Mouse (Mus musculus): ENCODE data around the gene Numbl.

The Numbl gene

DNA sequence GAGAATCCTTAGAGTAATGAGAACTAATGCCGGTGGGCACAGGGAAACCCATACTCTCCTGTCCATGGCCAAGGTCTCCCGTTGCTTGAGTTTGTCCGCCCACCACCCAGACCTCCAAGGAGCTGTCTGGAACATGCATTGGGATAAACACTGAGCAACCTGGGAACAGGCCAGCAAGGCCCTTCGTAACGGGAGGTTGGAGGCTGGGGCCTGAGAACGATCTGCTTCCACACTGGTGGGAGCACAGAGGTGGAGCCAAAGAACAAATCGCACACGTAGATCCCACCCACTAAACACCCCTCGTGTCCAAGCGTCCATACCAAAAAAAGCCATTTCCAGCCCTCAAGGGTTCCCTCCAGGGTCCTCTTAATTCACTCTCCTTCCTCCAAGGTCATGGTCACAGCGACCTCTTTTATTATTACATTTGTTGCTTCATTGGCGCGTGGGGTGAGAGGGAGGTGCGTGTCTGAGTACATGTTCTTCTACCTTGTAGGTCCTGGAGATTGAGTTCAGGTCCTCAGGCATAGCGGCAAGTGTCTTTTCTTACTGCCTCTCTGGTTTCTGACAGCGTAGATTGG is 39.9 kb downstream of the Numbl start:
- DNase-seq = no peak

DNA sequence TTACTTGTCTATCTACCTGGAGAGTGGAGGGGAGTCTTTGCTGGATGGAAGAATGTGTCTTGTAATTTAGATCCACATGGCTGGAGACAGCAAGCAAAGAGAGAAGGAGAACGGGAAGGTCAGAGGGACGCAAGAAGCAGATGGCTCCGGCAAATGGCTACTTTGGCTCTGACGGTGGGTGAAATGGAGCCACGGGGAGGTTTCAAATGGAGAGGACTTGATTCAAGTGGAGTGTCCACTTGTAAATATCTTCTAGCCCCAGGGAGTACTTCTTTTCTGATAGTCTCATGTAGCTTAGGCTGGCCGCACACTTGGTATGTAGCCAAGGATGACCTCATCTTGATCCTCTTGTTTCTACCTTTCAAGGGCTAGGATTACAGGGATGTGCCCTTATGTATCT is 40.6 kb downstream of the Numbl start:
- no peak for DNase-seq

DNA sequence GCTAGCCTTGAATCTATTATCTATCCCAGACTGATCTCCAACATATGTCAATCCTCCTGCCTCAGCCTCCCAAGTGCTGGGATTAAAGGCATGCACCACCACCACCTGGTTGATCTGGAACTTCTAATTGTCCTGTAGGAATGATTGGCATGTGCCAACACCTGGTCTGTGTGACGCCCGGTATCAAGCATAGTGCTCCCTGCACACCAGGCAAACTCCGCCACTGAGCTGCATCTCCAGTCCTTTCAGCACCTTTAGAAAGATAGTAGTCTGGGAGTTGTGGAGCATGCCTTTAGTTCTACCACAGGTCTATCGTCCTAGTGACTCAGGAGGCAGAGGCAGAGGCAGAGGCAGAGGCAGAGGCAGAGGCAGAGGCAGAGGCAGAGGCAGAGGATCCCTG is 42.1 kb downstream of the Numbl start:
- DNase-seq = no peak

DNA sequence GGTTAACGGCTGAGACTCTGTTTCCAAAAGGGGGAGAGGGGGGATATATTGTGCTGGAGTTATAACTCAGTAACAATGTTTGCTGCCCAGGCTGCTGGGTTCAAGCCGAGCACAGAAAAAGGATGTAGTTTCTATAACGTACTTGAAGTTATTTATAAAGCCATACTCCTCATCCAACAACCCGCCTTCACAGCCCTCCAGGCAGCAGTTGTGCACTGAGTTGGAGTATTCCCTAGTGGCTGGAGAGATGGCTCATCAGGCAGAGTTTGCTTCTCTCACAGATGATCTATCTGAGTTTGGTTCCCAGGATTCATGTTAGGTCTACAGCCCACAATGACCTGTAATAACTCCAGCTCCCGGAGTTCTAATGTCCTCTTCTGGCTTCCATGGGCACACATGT is 42.6 kb downstream of the Numbl start:
- no peak for DNase-seq

DNA sequence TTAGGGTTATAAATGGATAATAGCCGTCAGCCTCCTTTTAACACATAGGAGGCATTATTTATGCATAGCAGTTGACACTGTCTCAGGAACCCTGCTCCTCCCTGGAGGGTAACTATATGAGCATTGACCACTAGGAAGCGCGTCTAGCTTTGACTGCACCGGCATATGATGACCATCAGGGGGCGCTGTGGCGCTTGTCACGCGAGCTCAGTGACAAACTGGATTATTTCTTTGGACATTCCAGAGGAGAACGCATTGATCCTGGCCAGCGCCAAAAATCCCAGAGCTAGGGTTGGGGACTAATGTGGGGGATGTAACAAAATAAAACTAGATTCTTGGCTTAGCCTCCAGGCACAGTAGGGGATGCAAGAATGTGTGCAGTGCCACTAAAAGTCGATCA is 43.9 kb downstream of the Numbl start:
- DNase-seq = peak; percentile 86

DNA sequence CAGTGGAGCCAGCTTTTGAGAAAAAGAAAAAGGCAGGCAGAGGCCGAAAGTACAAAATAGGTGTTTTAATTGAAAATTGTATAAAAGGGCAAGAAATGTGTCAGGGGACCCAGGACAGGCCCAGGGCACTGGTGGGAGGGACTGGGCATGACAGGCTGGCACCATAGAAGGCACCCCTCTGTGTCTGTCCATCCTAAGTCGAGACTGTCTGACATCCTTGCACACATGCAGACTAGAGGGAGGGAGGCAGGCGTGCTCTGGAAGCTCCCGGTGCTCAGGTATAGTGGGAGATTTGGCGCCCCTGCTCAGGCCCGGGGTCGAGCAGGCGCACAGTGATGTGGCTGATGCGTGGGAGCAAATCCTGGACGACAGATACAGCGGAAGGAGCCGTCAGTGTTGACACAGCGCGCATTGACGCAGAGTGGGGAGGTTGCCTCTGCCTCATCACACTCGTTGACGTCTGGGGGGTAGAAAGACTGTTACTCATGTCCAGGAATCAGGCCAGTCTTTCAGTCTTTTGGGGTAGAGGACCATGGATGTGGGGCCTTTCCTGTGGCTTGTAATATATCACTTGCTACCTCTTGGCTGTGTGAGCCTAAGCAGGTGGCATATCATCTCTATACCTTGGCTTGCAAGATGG is 47.0 kb downstream of the Numbl start:
- DNase-seq = no peak

DNA sequence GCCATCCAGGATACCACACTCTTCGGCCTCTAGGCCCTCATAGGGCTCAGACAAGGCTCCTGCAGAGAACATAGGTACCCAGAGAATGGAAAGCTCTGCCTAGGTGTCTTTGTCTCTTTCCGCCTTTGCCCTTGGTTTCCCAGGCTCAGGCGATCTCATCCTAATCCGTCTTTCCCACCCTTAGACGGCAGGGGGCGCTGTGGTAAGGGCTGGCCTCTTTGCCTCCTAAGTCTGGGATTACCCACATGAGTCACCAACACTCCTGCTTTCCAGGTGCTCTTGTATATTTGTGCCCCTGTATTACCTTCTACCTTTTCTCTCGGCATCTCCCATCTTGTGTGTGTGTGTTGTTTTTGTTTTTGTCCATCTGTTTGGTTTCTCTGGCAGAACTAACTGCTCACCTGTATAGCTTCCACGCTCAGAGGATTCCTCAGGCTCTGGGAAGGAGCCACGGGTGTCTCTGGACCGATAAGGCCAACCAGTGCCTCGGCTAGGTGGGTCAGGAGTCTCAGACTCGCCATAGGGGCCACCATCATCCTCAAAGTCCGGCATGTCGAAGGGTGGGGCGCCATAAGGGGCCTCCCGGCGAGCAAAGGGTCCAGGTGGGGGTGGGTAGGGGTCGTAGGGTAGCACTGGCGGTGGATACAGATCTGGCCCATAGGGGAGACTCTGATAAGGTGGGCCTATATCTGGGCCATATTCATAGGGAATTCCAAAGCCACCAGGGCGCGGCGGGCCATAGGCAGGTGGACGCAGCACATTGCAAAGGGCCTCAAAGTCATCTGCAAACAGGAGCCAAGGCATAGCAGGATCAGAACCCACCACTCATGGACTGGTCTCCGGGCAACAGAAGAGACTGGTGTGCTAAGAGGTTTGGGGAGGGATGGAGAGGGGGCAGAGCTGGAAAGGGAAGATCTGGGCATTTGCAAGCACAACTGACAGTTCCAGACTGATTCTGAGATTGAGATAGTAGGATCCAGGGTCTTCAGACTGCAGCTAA is 48.2 kb downstream of the Numbl start:
- DNase-seq = peak; percentile 62

DNA sequence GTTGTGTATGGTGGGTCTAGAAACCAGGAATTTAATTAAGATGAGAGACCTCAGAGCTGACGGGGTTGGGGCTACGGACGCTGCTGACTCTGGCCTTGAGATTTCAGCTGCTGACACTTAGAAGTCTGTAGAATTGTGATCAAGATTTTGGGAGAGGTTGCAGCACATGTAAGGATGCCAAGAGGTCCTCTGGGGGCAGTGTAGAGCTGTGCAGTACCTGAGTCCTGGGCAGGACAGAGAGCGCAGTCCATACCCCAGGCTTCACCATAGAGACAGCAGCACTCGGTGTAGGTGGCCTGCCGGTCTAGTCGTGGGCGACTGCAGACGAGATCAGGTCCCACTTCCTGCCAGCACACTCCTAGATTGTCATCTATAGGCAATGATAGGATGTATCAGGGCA is 49.3 kb downstream of the Numbl start:
- DNase-seq = no peak

DNA sequence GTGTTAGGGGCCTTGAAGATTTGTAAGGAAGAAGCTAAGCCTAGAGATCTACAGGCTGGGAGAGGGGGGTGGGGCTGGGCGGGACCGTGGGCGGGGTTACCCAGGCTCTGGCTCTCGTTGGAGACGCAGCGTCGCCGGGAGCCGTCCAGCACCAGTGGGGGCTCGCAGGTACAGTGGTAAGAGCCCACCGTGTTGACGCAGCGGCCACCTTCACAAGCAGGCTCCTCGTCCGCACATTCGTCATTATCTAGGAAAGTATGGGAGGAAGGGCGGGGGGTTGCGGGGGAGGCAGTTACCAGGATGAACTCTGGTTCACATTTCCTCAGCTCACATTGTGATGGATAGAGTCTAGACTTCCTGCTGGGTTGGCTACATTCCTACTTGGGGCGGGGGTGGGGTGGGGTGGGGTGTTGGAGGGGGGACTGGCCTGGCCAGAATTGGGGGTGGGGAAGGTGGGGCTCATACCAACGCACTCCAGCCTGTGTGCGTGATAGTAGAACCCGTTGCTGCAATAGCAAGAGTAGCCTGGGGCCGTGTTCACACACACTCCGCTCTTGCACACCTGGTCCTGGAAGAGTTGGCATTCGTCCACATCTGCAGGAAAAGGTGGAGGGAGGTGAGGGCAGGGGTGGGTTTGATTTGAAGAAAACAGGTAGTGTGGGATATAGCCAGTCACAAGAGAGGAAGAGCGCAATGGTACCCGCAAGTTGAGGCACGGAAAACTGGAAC is 50.8 kb downstream of the Numbl start:
- no peak for DNase-seq

DNA sequence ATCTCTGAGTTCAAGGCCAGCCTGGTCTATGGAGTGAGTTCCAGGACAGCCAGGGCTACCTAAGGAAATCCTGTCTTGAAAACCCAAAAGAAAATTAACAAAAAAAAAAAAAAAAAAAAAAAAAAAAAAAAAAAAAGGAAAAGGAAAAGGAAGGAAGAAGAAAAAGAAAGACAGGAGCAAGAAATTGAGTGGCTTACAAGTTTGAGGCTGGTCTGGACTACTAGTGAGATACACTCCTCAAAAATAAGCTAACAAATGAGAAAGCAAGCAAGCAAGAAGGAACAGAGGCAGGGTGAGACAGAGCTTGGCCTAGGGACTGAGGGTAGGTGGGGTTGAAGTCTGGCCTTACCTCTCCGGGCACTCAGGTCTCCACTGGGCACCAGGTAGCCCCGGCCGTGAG is 51.6 kb downstream of the Numbl start:
- DNase-seq = no peak

DNA sequence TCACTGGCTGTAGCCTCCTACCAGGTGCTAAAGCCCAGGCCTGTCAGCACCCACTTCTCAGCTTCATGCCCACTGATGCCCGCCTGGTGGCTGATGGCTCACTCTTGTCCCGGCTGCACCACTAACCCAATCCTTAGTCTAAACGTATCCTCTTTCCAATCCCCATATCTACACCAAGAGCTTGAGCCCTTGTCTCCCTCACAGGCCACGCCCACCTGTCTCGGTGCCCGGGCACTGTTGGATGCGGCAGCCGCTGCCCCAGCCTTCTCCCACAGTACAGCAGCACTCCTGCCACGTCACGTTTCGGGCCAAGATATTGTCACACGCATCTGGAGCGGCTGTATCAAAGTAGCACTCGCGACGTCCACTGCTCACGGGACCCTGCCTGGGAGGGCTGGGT is 52.1 kb downstream of the Numbl start:
- DNase-seq = peak; percentile 53

DNA sequence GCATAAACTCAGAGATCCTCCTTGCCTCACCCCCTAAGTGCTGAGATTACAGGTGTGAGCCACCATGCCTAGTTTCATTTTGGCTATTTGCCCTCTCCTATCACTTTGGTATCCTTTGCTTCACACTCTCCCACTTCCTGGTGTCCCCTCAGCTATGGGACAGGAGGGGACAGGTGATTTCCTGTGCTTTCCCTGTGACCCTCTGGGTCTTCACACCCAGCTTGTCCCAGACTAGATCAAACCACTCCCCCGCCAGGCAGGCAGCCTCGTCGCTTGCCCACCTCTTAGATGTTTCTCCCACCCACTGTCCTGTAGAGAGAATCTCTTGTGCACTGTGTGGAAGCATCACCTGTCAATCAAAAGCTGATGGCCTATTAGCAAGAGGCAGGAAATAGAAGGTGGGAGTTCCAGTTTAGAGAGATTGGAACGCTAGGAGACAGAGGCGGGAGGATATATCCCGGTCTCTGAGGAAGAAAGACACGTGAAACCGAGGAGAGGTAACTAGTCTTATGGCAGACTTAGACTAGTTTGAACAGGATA is 52.8 kb downstream of the Numbl start:
- DNase-seq = no peak

DNA sequence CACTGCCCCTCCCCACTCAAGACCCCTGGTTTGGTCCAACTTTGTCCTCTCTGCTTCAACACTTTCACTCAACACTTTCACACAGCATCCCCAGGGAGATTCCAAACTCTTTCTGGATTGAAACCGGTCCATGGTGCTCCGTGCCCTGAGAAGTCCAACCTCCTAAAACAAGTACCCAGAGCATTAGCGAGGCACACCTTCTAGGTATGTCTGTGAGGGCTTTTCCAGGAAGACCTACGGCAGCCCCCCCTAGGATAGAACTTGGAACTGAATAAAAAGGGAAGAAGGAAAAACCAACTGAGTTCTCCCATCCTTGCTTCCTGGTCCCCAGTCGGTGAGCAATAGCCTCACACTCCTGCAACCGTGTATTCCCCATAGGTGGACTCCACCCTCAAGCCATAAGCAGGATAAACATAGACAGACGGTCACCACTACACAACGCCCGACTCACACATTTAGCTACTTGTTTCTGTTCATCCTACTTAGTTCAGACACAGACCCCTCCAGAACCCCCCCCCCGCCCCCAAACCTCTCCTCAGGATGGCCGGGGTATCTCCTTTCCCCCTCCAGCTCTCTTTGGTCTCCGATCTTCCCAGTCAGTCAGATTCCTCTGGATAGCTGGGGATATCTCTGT is 53.5 kb downstream of the Numbl start:
- DNase-seq = no peak

DNA sequence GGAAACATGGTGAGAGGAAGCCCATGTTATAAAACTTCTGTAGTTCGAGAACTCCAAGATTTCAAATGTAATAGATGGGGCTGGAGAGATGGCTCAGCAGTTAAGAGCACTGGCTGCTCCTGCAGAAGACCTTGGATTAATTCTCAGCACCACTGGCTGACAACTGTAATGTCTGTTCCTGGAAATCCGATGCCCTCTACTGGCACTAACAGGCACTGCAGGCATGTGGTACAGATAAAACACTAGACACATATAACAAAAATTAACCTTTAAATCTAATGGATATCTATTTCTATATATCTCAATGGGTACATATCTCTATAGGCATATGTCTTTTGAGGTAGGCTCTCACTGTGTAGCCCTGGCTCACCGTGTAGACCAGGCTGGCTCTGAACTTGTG is 56.2 kb downstream of the Numbl start:
- DNase-seq = no peak

DNA sequence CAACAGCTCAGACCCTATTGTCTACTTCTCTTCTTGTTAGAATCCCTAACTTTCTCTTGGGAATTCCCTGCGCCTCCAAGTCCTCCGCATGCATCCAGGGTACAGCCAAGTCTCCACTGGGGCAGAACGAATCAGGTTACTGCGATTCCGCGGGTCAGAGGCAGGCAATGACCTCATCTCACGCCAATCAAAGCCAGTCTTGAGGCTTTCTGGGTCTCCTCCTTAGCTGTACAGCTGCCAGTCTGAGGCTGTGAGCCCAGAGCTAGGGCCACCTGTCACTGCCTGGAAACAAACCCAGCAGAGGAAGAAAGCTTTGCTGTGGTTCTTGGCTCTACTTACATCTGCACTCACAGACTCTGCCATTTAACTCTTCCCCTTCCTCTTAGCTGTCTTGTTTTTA is 57.7 kb downstream of the Numbl start:
- DNase-seq = no peak

DNA sequence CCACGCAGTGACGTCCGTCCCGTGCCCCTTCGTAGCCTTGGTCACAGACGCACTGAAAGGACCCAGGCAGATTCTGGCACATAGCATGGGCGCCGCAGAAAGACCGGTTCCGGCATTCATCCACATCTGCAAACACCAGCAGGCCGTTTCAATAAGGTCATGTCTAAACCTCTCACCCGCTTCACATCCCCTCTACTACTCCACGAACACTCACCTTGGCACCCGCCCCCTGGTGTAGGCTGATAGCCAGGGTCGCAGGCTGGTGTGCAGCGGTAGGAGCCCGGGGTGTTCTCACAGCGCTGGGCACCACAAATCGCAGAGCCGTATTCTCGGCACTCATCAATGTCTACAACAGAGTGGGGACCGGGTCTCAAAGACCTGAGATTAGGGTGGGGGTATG is 61.2 kb downstream of the Numbl start:
- DNase-seq = no peak

DNA sequence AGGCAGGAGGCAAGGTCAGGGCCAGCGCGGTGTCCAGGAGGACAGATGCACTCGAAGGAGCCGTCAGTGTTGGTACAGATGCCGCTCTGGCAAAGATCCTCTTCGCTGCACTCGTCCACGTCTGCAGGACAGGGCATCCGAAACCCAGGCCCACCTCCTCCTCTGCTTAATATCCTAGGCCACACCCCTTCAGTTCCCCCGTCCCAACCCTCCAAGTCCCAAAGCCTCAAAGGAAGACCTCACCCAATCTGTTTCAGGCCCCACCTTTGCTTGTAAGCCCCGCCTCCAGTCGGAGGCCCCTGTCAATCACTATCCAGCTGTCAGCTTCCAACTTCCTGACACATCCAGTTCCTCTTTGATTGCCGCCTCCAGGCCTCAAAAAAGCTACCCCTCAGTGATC is 64.1 kb downstream of the Numbl start:
- no peak for DNase-seq

DNA sequence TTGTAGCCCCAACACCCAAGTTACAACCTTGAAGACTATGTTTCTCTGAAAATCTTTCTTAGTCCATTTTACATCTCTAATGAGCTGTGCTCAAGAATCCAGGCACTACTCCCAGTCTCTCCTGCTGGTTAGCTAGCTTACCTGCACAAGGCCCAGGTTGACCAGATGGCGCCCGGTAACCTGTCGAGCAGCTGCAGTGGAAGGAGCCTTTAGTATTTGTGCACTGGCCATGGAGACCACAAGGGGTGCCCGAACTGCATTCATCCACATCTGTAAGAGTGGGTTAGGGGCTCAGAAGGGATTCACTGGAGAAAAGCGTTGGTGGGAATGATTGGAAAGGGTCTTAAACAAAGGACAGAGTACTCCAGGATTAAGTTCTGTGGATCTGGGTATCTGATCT is 64.8 kb downstream of the Numbl start:
- DNase-seq = no peak

DNA sequence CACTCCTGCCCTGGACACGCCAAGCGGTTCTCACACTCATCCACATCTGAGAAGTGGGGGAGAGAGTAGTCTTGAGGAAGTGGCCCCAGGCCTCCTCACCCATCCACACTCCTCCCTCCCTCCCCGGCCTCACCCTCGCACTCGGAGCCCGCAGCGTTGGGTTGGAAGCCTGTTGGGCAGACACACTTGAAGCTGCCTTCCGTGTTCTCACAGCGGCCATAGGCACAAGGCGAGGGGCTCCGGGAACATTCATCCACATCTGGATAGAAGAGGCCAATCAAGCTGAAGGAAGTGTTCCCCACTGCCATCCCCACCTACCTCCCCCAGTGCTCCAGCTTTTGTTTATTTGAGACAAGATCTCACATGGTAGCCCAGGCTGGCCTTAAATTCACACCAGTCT is 65.9 kb downstream of the Numbl start:
- no peak for DNase-seq

DNA sequence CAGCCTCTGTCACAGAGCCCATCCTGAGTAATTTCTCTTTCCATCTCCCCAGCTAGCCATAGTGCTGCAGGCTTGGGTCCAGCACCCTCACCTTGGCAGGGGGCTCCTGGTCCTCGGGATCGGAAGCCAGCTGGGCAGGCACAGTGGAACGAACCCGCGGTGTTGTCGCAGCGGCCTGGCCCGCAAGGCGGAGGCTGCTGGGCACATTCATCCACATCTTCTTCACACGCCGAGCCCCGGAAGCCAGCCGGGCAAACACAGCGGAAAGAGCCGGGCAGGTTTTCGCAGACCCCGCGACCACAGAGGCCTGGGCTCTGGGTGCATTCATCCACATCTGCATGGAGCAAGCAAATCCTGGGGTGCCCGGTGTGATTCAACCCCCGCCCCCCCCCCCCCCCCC is 66.7 kb downstream of the Numbl start:
- no peak for DNase-seq

DNA sequence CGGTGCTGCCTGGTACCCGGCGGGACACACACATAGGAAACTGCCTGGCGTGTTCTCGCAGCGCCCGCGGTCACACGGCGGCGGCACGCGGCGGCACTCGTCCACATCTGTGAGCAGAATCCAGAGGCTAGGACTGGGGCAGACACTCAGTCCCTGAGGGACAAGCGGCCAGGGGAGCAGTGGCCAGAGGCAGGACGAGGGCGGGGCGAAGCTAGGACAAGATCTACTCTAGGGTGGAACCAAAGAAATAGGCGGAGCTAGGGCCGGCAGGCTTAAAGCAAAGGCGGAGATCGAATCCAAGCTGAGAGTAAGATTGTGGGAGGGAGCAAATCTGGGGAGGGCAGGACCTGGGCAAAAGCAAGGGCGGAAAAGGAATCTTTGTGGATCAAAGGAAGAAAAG is 67.5 kb downstream of the Numbl start:
- peak; percentile 77 for DNase-seq

DNA sequence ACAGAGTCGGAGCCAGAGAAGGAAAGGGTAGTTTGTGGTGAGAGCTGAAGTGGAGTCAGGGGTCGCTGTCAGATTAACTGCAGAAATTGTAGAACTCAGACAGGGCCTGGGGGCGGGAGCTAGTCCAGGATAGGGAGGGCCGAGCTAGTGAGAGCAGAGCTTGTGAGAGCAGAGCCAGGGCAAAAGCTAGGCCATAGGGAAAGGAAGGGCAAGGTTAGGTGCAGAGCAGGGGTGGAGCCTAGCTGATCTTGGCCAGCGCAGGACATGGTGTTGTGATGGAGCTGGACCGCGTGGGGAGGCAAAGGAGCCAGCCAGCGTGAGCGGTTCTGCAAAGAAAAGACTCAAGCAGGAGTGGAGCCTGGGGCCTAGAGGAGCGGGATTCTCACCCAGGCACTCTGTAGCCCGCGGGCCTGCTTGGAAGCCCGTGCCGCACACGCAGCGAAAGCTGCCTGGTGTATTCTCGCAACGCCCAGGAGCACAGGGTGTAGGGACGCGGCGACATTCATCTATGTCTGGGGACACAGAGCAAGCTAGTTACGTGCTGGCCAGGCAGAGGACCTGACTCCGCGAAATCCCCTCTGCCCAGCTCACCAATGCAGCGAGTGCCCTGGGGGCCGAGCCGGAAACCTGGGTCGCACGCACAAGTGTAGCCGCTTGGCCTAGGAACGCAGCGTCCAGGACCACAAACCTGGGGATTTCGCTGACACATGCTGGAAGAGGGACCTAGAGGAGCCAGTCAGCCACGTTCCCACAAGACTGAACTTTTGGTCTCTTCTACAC is 68.1 kb downstream of the Numbl start:
- peak; percentile 32 for DNase-seq
